Mouse (Mus musculus): Measurements from ENCODE around the gene Olfr181.

- no peak for TF ChIP-seq POLR2A (IDR thresholded peaks at IDR 0.05; ENCODE audit: extremely low read depth, insufficient read depth, low read length)
- no peak for TF ChIP-seq CTCF (IDR thresholded peaks at IDR 0.05; ENCODE audit: extremely low read depth, insufficient read depth, low read length)
These were observed at the start of gene Olfr181 for GRCm38 (mm10) chr16:58928655-58929054.
